Mouse (Mus musculus) heart, postnatal 0 days (tissue): ENCODE data around the gene Ildr2. TPM values are rescaled to one million over a fixed set of nuclear protein-coding genes. Genes with fewer than 3 reads are reported as not detected.

Experiments used
- ATAC-seq: fragments of 200-750 bp; cut with Nextera tagmentation; 2 replicates; pipeline ENCODE4 v1.8.0; 2017; ENCODE audit warnings: low read depth, moderate number of reproducible peaks, moderate library complexity; ENCODE audit not compliant: insufficient read depth
- DNase-seq: peaks from one replicate; pipeline ENCODE4 v3.0.0-alpha.2; 2016; ENCODE audit warnings: low spot score
- H3K27ac ChIP-seq: fragments of 300-500 bp; sonication (generic); 2 replicates; pipeline ENCODE4 v1.5.1; 2014; ENCODE audit warnings: low read depth, mild to moderate bottlenecking
- H3K27me3 ChIP-seq: fragments of 300-500 bp; sonication (generic); 2 replicates; pipeline ENCODE4 v1.6.1; 2014; ENCODE audit warnings: low read length, mixed read lengths; ENCODE audit not compliant: control insufficient read depth, insufficient read depth
- H3K36me3 ChIP-seq: fragments of 300-500 bp; sonication (generic); replicated peaks from 2 replicates; pipeline ENCODE4 v1.6.1; 2014; ENCODE audit warnings: low read length, mixed read lengths; ENCODE audit not compliant: control insufficient read depth, insufficient read depth
- H3K4me1 ChIP-seq: fragments of 300-500 bp; sonication (generic); 2 replicates; pipeline ENCODE4 v1.6.1; 2014; ENCODE audit warnings: antibody characterized with exemption; ENCODE audit not compliant: control insufficient read depth, insufficient read depth
- H3K4me2 ChIP-seq: fragments of 300-500 bp; sonication (generic); 2 replicates; pipeline ENCODE4 v1.6.1; 2014; ENCODE audit warnings: low read depth, mild to moderate bottlenecking, low read length, moderate library complexity
- H3K4me3 ChIP-seq: fragments of 300-500 bp; sonication (generic); 2 replicates; pipeline ENCODE4 v1.5.1; 2014; ENCODE audit warnings: low read depth, low read length
- H3K9ac ChIP-seq: fragments of 300-500 bp; sonication (generic); replicated peaks from 2 replicates; pipeline ENCODE4 v1.6.1; 2014; ENCODE audit warnings: low read depth, low read length, mixed read lengths
- H3K9me3 ChIP-seq: fragments of 300-500 bp; sonication (generic); replicated peaks from 2 replicates; pipeline ENCODE4 v1.6.1; 2016; ENCODE audit warnings: low read length; ENCODE audit not compliant: control insufficient read depth
- CTCF ChIP-seq: IDR thresholded peaks from 2 replicates; pipeline ENCODE4 v1.5.1; 2016; ENCODE audit warnings: antibody characterized with exemption, control low read depth, low read depth
- EP300 ChIP-seq: IDR thresholded peaks from 2 replicates; pipeline ENCODE4 v1.6.1; 2016; ENCODE audit warnings: antibody characterized with exemption, low read depth
- WGBS: fragments of 180-500 bp; shearing (Covaris S2); extraction: QIAGEN DNeasy Blood & Tissue Kit; methylation state at CpG from one replicate; pipeline ENCODE4 v1.1.7; 2014; 5-methylcytosine and 5-hydroxymethylcytosine counted together
- polyA plus RNA-seq: library from polyadenylated mRNA; unstranded; fragments of >200 nt; fragmentation: Nextera tagmentation; extraction: Ambion mirVana; gene quantifications from 2 replicates; pipeline ENCODE4 v1.2.1, GENCODE M21; 2015
- total RNA-seq: library from RNA; depleted of rRNA; stranded (reverse); fragments of >200 nt; gene quantifications from 2 replicates; pipeline ENCODE4 v1.2.3, GENCODE M21; 2014; ENCODE audit warnings: low replicate concordance

Gene Ildr2
- total and polyA plus RNA-seq, 2 experiments from 2014 or later, result 0.52 to 1.9 TPM

DNA sequence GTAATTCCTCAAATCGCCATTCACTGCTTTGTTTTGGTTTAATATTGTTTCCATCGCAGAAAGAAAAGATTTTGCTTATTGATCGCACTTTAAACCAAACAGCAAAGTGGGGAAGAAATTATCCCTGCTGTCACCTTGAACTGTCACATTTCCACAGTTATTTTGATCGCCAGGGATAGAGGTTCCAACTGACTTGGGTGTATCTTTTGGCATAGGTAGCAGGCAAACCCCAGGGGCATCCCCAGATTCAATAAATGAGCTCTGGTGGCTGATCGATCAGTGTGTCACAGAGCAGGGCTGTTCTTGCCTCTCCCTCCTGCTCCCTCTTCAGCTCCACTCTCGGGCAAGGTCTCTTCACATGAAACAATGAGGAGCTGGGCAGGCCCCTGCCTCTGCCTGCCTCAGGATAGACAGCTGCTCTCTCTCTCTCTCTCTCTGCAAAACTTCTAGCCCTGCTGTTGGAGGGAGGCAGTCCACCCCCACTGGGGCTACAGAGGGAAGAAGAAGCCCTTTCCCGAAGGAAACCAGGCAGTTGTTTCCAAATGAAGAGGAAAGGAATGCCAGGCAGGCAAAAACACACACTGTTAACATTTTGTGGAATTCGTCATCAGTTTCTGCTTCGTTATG, 25.8 kb downstream of the Ildr2 start:
- H3K4me2 ChIP-seq, result no peak overlapping the region
- no peaks in the 10 kb centered on the region for H3K9me3 ChIP-seq
- H3K27ac ChIP-seq, result no peak overlapping the region
- TF ChIP-seq EP300 (no peak), CTCF (no peak)
- no peak overlapping the region for H3K9ac ChIP-seq
- H3K36me3 ChIP-seq, result no peaks in the 10 kb centered on the region
- DNase-seq (no peak), ATAC-seq (no peak)
- H3K27me3 ChIP-seq, result peaks cover 4% of the 10 kb centered on the region; the same call in 1 of the 2 replicates
- H3K4me1 ChIP-seq, result no peaks in the 10 kb centered on the region; the same call in 1 of the 2 replicates
- 54% methylated on average over 9 of the region's 9 CpGs for WGBS
- H3K4me3 ChIP-seq, result no peak overlapping the region

- 27% methylated on average over 1 of the region's 1 CpGs for WGBS
- Histone ChIP-seq H3K9ac (no peak overlapping the region), H3K4me1 (no peaks in the 10 kb centered on the region; the same call in 1 of the 2 replicates), H3K4me2 (no peak overlapping the region), H3K36me3 (no peaks in the 10 kb centered on the region), H3K9me3 (no peaks in the 10 kb centered on the region), H3K4me3 (no peak overlapping the region), H3K27ac (no peak overlapping the region), H3K27me3 (peaks cover 4% of the 10 kb centered on the region; the same call in 1 of the 2 replicates)
- no peak for ATAC-seq
- DNase-seq, result no peak
- TF ChIP-seq EP300, result no peak
- TF ChIP-seq CTCF, result no peak
Observed at GRCm38 (mm10) chr1:166280566-166280965, 26.6 kb downstream of the Ildr2 start.

DNA sequence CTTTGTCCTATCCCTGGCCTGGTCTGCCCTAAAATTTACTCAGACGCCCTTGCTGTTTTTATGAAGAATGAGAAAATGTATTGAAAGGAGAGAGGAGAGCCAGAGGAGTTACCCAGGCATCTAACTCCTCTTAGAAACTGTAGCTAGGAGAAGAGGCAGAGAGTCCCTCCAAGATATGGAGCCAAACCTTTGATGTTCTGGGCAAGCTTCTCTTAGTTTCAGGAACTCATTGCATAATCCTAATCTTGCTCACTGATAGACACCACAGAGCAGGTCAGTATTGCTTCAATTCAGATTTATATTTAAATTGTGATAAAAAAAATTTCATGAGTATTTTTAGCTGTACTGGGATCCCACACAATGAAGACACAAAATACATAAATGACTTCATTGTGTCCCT, 27.3 kb downstream of the Ildr2 start:
- no peak overlapping the region for H3K9ac ChIP-seq
- WGBS, result 86% methylated on average over 1 of the region's 1 CpGs
- H3K36me3 ChIP-seq, result no peaks in the 10 kb centered on the region
- peaks cover 4% of the 10 kb centered on the region; the same call in 1 of the 2 replicates for H3K27me3 ChIP-seq
- no peak overlapping the region for H3K27ac ChIP-seq
- DNase-seq (no peak), ATAC-seq (no peak)
- TF ChIP-seq EP300, result no peak
- no peak for TF ChIP-seq CTCF
- no peaks in the 10 kb centered on the region for H3K9me3 ChIP-seq
- no peak overlapping the region for H3K4me2 ChIP-seq
- no peak overlapping the region for H3K4me3 ChIP-seq
- H3K4me1 ChIP-seq, result no peaks in the 10 kb centered on the region; the same call in 1 of the 2 replicates

DNA sequence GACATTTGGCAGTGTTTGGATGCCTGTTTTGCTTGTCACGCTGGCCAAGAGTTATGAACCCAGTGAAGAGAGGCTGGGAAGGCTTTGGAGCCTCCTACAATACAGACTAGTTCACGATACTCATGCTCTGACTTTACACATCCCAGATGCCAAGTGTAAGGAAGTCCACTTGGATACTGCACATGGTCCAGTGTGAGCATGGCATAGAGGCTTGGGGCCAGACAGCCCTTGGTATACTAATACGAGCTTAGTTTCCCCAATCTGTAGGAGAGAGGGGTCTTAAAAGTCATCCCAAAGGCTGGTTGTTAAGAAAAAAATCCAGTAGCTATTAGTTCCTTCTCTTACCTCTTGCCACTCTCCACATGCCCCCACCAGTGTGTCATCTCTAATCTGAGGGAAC, 27.9 kb downstream of the Ildr2 start:
- Histone ChIP-seq H3K36me3 (no peaks in the 10 kb centered on the region), H3K27me3 (peaks cover 4% of the 10 kb centered on the region; the same call in 1 of the 2 replicates), H3K4me3 (no peak overlapping the region), H3K4me2 (no peak overlapping the region), H3K27ac (no peak overlapping the region), H3K9me3 (no peaks in the 10 kb centered on the region), H3K4me1 (no peaks in the 10 kb centered on the region; the same call in 1 of the 2 replicates), H3K9ac (no peak overlapping the region)
- 71% methylated on average over 3 of the region's 3 CpGs for WGBS
- TF ChIP-seq EP300 (no peak), CTCF (no peak)
- ATAC-seq (no peak), DNase-seq (no peak)

GRCm38 (mm10) chr1:166282597-166283210, 28.8 kb downstream of the Ildr2 start:
- ATAC-seq (0 out of 2 replicates have a peak, but pooled peaks have one; percentile 36), DNase-seq (peak; percentile 14)
- peak overlapping the region; percentile 43 for H3K4me2 ChIP-seq
- H3K9me3 ChIP-seq, result no peaks in the 10 kb centered on the region
- no peak for TF ChIP-seq EP300
- TF ChIP-seq CTCF, result no peak
- no peaks in the 10 kb centered on the region; the same call in 1 of the 2 replicates for H3K4me1 ChIP-seq
- 10% methylated on average over 22 of the region's 22 CpGs for WGBS
- H3K36me3 ChIP-seq, result no peaks in the 10 kb centered on the region
- no peak overlapping the region for H3K27ac ChIP-seq
- H3K9ac ChIP-seq, result no peak overlapping the region
- peak overlapping the region; percentile 8 for H3K4me3 ChIP-seq
- peaks cover 4% of the 10 kb centered on the region; the same call in 1 of the 2 replicates for H3K27me3 ChIP-seq
